Mouse (Mus musculus): ENCODE results near the gene Slc35f1.

DNA sequence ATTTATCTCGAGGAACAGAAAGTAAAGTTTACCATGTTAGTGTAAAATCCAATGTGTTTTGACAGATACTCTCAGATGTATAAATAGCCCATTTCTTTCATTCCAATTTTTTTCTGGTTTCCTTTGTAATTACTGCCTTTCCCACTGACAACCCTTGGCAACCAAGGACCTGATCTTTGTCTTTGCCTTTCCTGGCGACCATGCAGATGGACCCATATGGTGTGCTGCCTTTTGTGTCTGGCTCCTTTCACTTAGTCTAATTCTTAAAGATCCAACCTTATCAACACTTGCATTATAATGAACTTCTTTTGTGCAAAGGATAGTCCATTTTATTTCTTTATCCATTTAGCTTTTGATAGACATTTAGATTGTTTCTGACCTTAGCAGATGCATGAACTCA lies 117.5 kb downstream of the Slc35f1 start:
- TF ChIP-seq GATA1 (IDR thresholded peaks at IDR 0.05; ENCODE audit: borderline replicate concordance, low read length), result no peak
- no peak for TF ChIP-seq FLI1 (IDR thresholded peaks at IDR 0.05; ENCODE audit: low read length)
